Mouse (Mus musculus): ENCODE measurements at regions not wholly inside any gene's neighbourhood (a gene's known extent, or its start where the extent isn't known, plus 50 kb on each side); places are given as distances from the start of the nearest gene placed in this dataset.

DNA sequence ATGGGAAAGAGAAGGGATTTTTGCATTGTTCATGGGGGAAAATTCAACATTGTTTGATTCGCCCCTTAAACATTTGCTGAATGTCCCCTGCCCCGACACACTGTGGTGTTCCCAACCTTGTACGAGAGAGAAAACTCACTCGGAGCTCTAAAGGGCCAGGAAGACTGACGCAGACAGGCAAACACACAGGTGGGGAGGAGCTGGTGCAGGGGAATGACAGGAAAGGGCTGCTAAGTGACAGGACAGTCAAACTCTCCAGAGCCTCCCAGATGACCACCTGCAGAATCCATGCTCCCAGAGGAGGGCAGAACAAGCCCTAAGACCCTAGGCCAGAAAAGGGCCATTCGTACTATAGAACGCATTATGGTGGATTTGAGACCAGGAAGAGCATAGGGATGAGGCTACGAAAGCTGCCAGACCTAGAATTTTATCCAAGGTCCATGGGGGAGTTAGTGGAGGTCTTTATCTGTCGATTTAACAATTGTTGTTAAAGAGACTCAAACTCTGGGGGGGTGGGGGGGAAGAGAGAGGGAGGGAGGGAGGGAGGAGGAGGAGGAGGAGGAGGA lies 94.6 kb upstream of the Pabpc6 start:
- DNase-seq (ENCODE audit: low read depth, low spot score) = no peak

DNA sequence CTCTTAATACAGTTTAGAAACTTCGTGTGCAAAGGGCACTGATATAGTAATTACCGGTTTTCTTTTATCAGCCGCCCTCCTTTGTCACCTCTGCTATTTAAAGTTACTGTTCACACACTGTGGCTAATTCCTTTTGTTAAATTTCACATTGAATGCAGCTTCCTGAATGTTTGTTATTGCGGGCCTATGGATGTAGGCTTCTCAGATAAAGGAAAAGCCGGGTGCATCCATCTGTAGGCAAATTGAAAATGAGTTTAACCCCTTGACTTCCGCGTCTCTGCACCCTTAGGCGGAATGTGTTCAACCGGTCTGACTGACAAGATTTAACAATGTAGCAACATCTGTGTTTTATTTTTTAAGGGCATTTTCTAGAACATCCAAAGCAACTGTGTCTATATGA lies 93.6 kb upstream of the Pabpc6 start:
- DNase-seq (ENCODE audit: low read depth, low spot score) = no peak

DNA sequence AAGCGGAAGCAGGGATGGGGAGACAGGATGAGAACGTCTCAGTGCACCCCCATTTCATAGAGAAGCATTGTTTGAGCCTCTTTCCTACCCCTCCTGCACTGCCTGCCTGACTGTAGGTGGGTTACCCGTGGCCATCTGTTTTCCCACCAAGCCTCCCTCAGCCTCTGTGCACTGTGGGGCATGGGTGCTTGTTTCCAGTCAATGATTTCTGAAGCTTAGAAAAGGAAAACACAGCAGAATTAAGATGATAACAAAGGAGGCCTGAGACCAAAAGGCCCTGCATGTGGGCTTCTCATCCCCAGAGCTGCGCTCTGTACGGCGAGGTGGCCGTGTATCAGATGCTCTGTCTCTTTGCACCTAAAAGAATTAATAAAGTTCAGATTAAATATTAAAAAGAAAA lies 92.9 kb upstream of the Pabpc6 start:
- no peak for DNase-seq (ENCODE audit: low read depth, low spot score)

DNA sequence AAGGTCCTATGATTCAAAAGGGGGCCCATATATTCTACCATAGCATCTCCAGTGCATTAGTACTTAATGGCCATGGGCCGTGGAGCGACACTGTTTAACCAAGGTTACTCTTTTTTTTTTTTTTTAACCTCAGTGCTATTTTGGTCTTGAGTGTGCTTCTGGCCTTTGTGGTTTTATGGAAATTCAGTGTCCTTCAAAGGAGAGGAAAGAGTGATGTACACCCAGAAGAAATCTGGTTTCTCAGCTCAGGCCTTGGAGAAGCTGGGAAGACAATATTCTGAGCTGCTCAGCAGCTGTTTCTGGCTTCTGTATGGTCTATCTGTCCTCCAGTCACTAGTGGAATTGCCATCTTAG lies 91.2 kb upstream of the Pabpc6 start:
- DNase-seq (ENCODE audit: low read depth, low spot score) = no peak

DNA sequence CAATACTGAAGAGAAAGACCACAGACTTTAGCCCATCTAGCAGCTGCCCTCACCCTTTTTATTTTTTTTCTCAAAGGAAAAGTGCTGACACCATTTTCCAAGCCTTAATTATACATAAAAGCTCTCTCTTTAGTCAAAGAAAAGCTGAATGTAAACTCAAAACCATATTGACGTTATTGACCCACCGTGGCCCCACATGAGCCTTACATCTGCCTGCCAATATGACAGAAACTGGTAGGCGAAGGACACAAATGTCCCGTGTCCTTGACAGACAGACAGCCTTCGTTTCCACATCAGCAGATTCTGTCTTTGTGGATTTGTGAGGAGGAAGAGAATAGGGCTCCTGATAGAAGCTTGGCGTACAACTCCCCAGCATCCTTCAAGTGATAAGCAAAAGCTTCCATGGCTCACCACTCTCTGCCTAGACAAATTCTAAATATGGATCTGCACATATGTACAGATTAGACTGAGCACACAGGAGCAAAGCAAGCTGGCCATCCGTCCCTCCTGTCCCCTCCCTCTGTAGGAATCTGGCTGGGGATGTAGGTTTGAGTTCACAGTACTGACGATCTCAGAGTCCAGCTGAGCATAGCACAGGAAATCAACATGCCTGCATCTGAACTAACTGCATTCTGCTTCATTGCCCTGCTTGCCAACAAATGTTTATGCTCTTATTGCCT lies 90.6 kb upstream of the Pabpc6 start:
- DNase-seq (ENCODE audit: low read depth, low spot score) = no peak

DNA sequence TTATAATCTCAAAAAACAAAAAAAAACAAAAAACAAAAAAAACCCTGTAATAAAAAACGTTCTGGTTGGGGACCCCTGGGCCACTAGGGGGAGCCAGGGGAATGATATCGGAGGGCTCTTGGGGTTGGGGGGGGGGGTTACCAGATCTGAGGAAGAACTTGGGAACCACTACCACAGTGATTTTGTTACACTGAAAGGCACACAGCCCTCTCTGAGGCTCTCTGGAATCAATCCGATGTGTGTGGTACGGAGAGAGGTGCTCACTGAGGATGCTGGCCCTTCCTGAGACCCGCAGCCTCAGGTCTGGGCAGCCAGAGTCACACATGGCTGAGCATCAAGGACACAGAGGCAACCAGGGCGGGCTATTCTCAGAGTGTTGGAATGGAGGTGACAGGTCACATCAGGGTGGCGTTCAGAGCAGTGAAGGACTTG lies 89.9 kb upstream of the Pabpc6 start:
- DNase-seq (ENCODE audit: low read depth, low spot score) = no peak

DNA sequence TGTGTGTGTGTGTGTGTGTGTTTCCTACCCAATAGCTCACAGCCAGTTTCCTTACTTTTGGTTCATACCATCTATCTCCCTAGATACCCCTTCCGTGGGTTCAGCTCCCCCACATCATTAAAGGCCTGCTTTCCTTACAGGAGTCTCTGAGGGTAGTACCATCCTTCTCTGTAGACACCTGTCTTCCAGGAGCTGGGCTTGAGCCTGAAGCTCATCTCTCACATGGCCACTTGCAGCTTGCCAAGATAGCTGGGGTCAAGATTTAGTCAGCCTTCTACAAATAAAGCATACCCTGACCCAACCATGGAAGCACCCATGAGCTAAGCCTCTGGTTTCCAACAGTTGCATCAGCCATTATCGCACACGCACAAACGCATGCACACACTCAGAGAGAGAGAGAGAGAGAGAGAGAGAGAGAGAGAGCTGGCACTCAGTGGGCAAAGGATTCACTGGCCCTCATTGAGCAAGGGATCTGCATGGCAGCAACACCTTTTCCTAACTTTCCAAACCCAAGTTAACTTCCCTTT lies 88.3 kb upstream of the Pabpc6 start:
- DNase-seq (ENCODE audit: low read depth, low spot score) = peak; percentile 39

DNA sequence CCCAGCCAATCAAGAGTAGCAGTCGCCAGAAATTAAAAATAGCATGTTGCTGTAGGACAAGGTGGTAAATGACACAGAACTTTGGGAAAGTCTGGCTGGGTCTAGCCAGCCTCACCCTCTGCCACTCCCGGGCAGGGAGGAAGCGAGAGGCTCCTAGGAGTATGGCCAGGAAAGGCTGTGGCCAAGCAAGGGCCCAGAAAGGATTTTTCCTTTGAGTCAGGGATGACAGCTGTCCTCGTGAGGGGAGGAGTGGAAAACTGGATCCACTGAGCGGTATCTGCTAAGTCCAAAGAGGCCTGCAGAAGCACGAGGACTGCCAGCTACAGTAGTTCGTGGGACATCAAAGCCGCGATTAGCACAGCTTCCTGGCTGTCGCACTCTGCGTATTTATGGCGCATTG lies 87.2 kb upstream of the Pabpc6 start:
- peak; percentile 68 for DNase-seq (ENCODE audit: low read depth, low spot score)

DNA sequence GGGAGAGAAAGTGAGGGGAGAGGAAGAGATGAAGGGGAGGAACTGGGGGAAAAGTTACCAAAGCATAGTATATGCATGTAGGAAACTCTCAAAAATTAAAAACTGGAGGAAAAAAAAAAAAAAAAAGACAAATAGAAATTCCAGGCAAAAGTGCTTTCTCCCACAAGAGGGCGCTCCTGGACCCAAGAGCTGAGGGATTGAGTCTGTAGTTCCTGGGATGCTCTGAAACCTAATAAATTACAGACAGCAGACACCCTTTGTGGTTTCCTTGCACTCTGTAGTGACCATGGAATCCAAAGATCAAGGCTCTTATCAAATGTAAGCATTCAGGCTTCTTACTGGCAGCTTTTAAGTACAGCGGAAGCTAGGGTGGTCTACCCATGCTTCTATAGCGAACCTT lies 86.7 kb upstream of the Pabpc6 start:
- DNase-seq (ENCODE audit: low read depth, low spot score) = peak; percentile 52

DNA sequence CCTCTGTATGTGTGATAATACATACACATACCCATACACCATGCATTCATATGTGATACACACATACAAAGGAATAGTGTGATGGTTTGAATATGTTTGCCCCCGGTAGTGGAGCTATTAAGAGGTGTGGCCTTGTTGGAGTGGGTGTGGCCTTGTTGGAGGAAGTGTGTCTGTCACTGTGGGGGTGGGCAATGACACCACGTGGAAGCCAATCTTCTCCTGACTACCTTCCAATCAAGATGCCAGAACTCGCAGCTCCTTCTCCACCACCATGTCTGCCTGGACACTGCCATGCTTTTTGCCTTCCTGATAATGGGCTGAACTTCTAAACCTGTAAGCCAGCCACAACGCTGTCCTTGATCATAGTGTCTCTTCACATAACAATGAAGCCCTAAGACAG lies 86.1 kb upstream of the Pabpc6 start:
- no peak for DNase-seq (ENCODE audit: low read depth, low spot score)

DNA sequence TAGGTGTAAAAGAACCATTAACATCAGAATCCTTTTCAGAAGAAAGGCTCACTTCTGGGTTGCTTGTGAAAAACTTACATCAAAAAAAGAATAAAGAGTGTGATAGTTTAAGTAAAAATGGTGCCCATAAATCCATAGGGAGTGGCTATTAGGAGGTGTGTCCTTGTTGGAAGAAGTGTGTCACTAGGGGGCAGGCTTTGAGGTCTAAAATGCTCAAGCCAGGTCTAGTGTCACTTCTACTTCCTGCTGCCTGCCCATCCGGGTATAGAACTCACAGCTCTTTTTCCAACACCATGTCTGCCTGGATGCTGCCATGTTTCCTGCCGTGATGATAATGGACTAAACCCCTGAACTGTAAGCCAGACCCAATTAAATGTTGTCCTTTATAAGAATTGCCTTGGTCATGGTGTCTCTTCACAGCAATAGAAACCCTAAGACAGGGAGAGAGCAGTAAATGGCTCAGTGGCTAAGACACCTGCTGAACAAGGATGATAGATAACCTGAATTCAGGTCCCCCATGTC lies 85.4 kb upstream of the Pabpc6 start:
- DNase-seq (ENCODE audit: low read depth, low spot score) = no peak

DNA sequence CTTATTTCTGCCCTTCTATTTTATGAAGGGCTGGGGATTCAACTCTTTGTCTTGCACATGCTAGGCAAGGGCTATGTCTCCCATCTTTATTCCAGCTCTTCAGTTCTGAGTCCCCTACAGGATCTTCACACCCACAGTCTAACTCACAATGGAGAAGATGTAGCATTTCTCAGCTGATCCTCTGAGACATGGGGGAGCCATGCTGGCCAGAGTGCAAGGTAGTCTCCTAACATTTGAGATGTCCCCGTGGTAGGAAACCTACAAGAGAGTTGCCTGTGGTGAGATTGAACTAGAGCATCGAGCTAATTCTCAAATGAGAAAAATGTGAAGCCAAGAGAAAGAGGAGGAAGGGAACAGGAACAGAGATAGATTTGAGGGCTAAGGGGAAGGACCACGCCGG lies 83.3 kb upstream of the Pabpc6 start:
- DNase-seq (ENCODE audit: low read depth, low spot score) = no peak

DNA sequence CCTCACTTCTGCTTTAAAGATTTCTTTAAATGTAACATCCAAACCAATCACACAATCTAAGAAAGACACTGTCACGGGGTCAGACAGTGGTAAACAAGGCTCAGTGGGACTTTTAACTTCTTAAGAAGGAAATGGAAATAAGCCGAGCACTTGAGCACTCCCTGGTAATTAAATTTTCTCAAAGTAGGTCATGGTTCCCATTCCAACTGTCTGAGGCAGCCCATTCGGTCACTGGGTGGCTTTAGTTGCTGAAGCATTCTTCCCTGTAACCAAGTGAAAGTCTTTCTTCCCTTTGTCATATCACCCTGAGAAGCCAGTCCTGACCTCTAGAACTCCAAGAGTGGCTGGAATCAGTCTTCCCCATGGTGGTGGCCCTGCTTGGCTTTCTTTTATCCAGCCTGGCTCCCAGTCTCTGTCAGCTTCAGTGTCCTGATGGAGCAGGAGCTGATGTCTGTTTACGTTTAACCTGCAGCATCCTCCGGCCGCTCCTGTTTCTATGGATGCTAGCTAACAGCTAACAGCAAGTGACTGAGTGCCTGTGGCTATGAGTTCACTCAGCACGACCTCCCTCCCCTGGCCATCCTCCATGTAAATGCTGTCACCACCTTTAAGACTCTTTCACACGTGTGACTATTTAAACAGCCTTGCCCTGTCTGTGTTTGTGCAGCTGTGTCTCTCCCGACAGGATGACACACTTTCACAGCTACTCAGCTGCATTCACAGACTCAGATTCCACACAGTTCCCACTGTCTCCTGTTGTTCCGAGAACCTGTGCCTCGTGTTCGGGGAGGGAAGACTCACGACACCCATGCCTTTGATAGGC lies 82.0 kb upstream of the Pabpc6 start:
- DNase-seq (ENCODE audit: low read depth, low spot score) = no peak

DNA sequence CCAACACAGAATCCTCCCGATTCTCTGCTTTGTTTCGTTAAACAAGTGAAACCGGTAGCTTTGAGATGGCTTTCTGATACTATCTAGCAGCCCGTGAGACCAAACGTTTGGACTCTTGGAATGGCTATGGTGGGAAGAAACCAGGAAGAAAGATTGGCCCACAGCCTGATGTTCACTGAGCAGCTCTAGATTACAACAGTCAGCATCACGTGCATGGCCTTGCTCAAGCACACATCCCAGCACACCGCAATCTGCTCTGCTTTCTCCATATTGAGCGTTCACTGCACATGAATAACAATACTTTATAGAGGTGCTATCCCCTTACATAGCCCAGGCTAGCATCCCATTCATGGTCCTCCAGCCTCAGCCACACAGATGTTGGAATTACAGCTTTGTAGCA lies 80.5 kb upstream of the Pabpc6 start:
- no peak for DNase-seq (ENCODE audit: low read depth, low spot score)

DNA sequence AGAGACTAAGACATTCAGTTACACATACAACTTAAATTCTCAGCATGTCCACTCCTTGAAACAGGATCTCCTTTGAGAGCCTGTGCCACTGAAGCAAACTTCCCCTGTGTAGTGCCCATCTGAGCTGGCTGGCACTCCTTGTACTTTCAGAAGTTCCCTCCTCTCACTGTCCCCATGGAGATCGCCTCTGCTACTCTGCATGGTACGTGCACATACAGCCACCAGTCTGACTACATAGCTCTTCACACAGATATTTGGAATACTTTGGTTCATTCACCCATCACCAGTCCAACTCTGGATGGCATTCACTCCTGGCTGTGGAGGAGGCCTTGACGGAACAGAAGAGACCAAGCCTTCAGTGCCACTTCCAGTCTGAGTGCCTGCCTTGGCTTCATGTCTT lies 79.8 kb upstream of the Pabpc6 start:
- DNase-seq (ENCODE audit: low read depth, low spot score) = no peak

DNA sequence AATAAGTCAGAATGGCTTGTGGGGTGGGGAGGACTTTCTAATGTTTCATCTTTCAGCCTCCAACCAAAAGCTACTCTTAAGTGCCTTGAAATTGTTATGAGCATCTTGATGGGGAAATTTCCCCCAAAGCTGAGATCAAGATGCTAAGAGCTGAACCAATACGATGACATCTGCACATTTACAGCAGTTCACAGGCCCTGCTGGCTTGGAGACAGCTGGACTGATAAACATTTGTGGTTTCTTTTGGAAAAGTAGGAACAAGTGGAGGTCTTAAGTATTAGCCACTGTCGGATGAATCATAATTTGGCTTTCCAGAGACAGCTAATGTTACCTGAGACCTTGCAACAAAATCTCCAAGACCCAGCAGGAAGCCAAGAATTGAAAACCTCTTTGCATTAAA lies 78.4 kb upstream of the Pabpc6 start:
- DNase-seq (ENCODE audit: low read depth, low spot score) = no peak

DNA sequence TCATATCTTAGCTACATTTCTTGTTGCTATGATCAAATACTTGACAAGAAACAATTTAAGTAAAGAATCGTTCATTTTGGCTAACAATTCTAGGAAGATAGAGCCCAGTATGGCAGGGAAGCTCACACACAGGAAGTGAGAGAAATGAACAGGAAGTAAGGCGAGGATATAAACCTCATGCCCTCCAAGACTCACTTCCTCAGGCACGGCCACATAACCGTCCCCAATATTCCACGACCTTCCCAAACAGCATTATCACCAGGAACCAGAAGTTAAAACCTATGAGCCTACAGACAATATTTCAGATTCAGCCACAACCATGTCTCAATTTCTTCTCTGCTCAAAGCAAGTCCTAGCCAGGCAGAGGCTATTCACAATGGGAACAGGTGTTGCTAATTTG lies 73.8 kb upstream of the Pabpc6 start:
- DNase-seq (ENCODE audit: low read depth, low spot score) = no peak

DNA sequence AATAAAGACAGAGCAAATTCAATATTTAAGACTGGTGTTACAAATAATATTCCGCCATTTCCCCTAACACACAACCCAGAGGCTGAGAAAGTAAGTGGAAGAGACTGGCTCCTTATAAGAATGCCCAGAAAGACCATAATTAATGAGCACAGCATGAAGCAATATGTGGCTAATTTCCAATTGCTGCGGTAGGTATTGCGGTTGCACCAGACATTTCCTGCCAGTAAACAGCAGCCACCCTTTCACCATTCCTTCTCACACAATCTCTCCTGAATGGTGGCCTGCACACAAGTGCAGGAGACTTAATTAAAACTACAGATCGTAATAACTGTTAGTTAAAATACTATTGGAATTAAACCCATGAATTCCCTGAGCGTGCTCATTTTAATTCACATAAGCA lies 71.8 kb upstream of the Pabpc6 start:
- DNase-seq (ENCODE audit: low read depth, low spot score) = no peak

DNA sequence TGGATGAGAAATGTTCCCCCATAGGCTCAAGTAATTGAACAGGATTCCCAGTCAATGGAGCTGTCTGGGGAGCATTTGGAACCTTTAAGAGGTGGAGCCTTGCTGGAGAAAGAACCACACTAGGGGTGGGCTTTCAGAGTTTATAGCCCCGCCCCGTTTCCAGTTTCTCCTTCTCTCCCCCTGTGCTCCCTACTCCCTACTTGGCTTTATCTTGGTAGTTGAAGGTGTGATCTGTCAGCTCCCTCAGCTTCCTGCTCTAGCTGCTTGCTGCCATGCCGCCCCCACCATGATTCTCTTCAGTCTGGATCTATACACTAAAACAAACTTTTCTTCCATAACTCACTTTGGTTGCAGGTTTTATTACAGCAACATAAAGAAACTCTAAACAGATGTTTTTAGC lies 59.5 kb upstream of the Pabpc6 start:
- no peak for DNase-seq (ENCODE audit: low read depth, low spot score)

DNA sequence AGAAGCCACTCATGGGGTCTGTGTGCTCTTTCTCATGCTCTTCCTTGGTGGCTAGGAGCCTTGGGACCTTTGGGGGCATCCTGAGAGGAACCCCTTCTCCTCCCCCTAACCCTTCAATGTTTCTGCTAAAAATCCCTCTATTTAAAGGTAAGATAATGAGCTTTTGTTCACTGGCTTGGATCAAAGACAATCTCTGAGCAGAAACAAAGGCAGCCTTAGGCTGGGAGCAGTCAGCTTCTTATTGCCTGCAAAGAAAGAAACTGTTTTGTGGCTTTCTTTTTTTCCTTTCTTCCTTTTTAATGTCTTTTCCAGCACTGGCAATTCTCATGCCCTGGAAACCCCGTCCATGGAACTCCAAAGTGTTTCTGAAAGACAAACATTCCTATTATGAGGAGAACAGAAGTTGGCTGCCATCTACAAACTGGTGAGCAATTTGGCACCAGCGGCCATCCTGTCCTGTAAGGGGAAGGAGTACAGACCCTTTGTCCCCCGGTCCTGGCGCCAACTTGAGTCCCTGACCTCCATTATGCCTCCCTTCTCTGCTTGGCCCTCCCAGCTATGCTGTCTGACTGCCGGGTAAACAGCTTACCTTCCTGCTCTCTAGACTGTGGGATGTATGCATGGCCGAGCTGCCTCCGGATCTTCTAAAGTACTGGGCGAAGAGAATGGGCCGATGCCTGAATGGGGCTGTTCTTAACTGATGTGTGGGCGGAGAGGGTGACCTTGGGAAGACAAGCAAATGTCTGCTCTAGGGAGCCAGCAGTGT lies 56.4 kb upstream of the Pabpc6 start:
- DNase-seq (ENCODE audit: low read depth, low spot score) = no peak

DNA sequence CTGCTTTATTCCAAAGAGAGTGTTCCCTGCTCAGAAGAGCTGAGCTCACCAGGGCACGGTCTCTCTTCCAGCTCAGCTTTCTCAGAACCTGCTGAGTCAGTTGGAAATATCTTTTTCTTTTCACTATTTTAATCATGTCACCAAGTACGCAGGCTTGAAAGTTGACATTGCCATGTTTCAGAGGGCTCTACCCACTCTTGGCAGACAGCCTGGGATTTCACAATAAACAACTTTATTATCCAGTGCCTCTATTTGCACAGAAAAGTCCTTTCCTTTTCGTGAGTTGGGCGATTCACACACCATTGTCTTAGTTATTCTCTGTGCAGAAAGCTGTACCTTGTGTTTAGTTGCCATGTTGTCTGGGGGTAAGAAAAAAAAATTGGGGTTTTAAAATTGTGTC lies 54.0 kb upstream of the Pabpc6 start:
- DNase-seq (ENCODE audit: low read depth, low spot score) = peak; percentile 17

DNA sequence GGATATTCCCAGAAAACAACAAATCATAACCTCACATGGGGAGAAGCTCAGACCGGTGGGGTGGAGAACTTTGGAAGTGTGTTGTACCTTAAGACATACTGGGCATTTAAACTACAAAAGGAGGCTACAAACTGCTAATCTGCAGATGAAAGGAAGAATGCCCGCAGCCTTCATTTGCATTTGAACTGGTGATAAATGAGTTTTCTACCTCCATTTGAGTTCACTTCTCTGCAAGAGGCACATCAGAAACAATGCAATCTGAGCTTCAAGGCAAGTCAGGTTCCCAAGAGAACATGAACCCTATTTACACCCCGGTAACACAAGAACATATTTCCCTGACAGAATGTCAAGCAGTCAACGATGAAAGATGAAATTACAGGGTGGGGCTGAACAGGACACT lies 53.2 kb upstream of the Pabpc6 start:
- DNase-seq (ENCODE audit: low read depth, low spot score) = no peak

Data from skeletal muscle tissue, adult 2 months (tissue).